Mouse (Mus musculus) kidney, postnatal 0 days (tissue): ENCODE measurements around the gene Eif6. TPM values are rescaled to one million over a fixed set of nuclear protein-coding genes. Genes with fewer than 3 reads are reported as not detected.

ENCODE experiments used
- ATAC-seq: fragments of 200-750 bp; cut with Nextera tagmentation; replicated peaks from 2 replicates; pipeline ENCODE4 v1.8.0; 2017; ENCODE audit warnings: low read depth, moderate number of reproducible peaks, moderate TSS enrichment, moderate library complexity; ENCODE audit not compliant: low FRiP score
- DNase-seq: peaks from one replicate; pipeline ENCODE4 v3.0.0-alpha.2; 2016; ENCODE audit warnings: low spot score
- H3K27ac ChIP-seq: fragments of 300-500 bp; sonication (generic); 2 replicates; pipeline ENCODE4 v1.5.1; 2014; ENCODE audit warnings: mild to moderate bottlenecking
- H3K27me3 ChIP-seq: fragments of 300-500 bp; sonication (generic); 2 replicates; pipeline ENCODE4 v1.6.1; 2014; ENCODE audit warnings: low read length, mixed read lengths; ENCODE audit not compliant: insufficient read depth
- H3K36me3 ChIP-seq: fragments of 300-500 bp; sonication (generic); 2 replicates; pipeline ENCODE4 v1.6.1; 2014; ENCODE audit warnings: low read length, mixed read lengths; ENCODE audit not compliant: insufficient read depth
- H3K4me1 ChIP-seq: fragments of 300-500 bp; sonication (generic); replicated peaks from 2 replicates; pipeline ENCODE4 v1.6.1; 2014; ENCODE audit warnings: antibody characterized with exemption, low read length, mixed read lengths; ENCODE audit not compliant: insufficient read depth
- H3K4me2 ChIP-seq: fragments of 300-500 bp; sonication (generic); 2 replicates; pipeline ENCODE4 v1.6.1; 2014; ENCODE audit warnings: mild to moderate bottlenecking, low read length, moderate library complexity, mixed read lengths
- H3K4me3 ChIP-seq: fragments of 300-500 bp; sonication (generic); replicated peaks from 2 replicates; pipeline ENCODE4 v1.5.1; 2014; ENCODE audit warnings: low read depth, low read length
- H3K9ac ChIP-seq: fragments of 300-500 bp; sonication (generic); 2 replicates; pipeline ENCODE4 v1.6.1; 2014; ENCODE audit warnings: low read depth, low read length
- H3K9me3 ChIP-seq: fragments of 300-500 bp; sonication (generic); replicated peaks from 2 replicates; pipeline ENCODE4 v1.6.1; 2016; ENCODE audit warnings: low read length, inconsistent platforms, mixed read lengths
- CTCF ChIP-seq: IDR thresholded peaks from 2 replicates; pipeline ENCODE4 v1.5.1; 2016; ENCODE audit warnings: antibody characterized with exemption, low read depth, mild to moderate bottlenecking, moderate library complexity
- WGBS: fragments of 180-500 bp; shearing (Covaris S2); extraction: QIAGEN DNeasy Blood & Tissue Kit; methylation state at CpG from one replicate; pipeline ENCODE4 v1.1.7; 2014; 5-methylcytosine and 5-hydroxymethylcytosine counted together
- polyA plus RNA-seq: library from polyadenylated mRNA; unstranded; fragments of >200 nt; fragmentation: Nextera tagmentation; extraction: Ambion mirVana; gene quantifications from 2 replicates; pipeline ENCODE4 v1.2.1, GENCODE M21; 2015

Gene Eif6
- polyA plus RNA-seq, 1 experiment from 2014 or later = 207 TPM

DNA sequence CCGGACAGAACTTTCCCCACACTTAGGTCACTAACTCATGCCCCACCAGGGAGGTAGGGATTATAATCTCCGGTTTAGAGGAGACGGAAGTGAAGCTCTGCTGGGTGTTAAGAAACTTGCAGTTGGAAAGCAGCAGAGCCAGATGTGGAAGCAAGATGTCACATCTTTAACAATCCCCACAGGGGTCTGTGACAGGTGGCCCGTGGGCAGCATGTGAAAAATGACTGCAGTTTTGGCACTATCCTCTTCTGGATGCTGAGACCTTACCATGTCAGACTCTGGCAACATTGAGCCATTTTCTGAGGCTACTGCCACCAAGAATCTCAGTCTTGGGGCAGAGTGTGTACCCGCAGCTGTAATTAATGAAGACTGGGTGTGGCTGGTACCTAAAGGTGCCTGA lies 22.7 kb downstream of the Eif6 start:
- H3K27me3 ChIP-seq = no peaks in the 10 kb centered on the region
- H3K4me2 ChIP-seq = no peak overlapping the region
- no peaks in the 10 kb centered on the region for H3K36me3 ChIP-seq
- H3K27ac ChIP-seq = no peak overlapping the region
- no peak for TF ChIP-seq CTCF
- no peaks in the 10 kb centered on the region for H3K4me1 ChIP-seq
- H3K9me3 ChIP-seq = no peaks in the 10 kb centered on the region
- 70% methylated on average over 5 of the region's 5 CpGs for WGBS
- DNase-seq (no peak), ATAC-seq (no peak)
- no peak overlapping the region for H3K4me3 ChIP-seq
- no peak overlapping the region for H3K9ac ChIP-seq

GRCm38 (mm10) chr2:155802761-155803160 lies 24.0 kb downstream of the Eif6 start:
- Histone ChIP-seq H3K36me3 (no peaks in the 10 kb centered on the region), H3K27ac (no peak overlapping the region), H3K9me3 (no peaks in the 10 kb centered on the region), H3K4me1 (no peaks in the 10 kb centered on the region), H3K9ac (no peak overlapping the region), H3K4me3 (no peak overlapping the region), H3K4me2 (no peak overlapping the region), H3K27me3 (no peaks in the 10 kb centered on the region)
- no peak for DNase-seq
- peak; percentile 44 for TF ChIP-seq CTCF
- no peak for ATAC-seq
- WGBS = 58% methylated on average over 3 of the region's 3 CpGs

- Histone ChIP-seq H3K27ac (no peak overlapping the region), H3K4me2 (no peak overlapping the region), H3K4me1 (no peaks in the 10 kb centered on the region), H3K36me3 (no peaks in the 10 kb centered on the region), H3K4me3 (no peak overlapping the region), H3K9me3 (no peaks in the 10 kb centered on the region), H3K9ac (no peak overlapping the region), H3K27me3 (no peaks in the 10 kb centered on the region)
- TF ChIP-seq CTCF = no peak
- DNase-seq (no peak), ATAC-seq (no peak)
- 70% methylated on average over 3 of the region's 3 CpGs for WGBS
Measured at GRCm38 (mm10) chr2:155798613-155799012, 28.1 kb downstream of the Eif6 start.

- Histone ChIP-seq H3K9ac (no peak overlapping the region), H3K27me3 (no peaks in the 10 kb centered on the region), H3K9me3 (no peaks in the 10 kb centered on the region), H3K36me3 (no peaks in the 10 kb centered on the region), H3K4me2 (no peak overlapping the region), H3K27ac (no peak overlapping the region), H3K4me1 (no peaks in the 10 kb centered on the region), H3K4me3 (no peak overlapping the region)
- no peak for TF ChIP-seq CTCF
- 79% methylated on average over 12 of the region's 12 CpGs for WGBS
- DNase-seq = no peak
- ATAC-seq = no peak
Measured at GRCm38 (mm10) chr2:155794674-155795445, 31.9 kb downstream of the Eif6 start.

DNA sequence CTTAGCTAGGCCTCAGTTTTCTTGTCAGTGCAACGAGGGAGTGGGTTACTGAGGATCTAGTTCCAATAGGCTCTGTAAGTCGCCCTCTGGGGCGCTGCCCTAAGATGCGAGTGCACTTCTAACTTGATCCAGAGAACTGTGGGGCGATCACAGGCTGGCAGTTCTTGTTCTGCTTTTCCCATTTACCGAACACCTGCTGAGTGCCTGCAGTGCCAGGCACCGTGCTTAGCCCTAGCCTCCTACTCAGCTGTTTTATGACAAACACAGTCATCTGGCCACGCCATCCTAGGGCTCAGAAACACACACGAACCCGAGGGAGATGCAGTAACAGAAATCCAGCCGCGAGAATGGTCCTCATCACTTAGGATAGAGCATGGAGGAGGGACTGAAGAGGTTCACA lies 33.8 kb downstream of the Eif6 start:
- H3K36me3 ChIP-seq = no peaks in the 10 kb centered on the region
- no peaks in the 10 kb centered on the region for H3K27me3 ChIP-seq
- H3K9ac ChIP-seq = no peak overlapping the region
- H3K4me3 ChIP-seq = no peak overlapping the region
- H3K9me3 ChIP-seq = no peaks in the 10 kb centered on the region
- no peak overlapping the region for H3K4me2 ChIP-seq
- DNase-seq (no peak), ATAC-seq (no peak)
- no peaks in the 10 kb centered on the region for H3K4me1 ChIP-seq
- H3K27ac ChIP-seq = no peak overlapping the region
- WGBS = 28% methylated on average over 12 of the region's 12 CpGs
- no peak for TF ChIP-seq CTCF

DNA sequence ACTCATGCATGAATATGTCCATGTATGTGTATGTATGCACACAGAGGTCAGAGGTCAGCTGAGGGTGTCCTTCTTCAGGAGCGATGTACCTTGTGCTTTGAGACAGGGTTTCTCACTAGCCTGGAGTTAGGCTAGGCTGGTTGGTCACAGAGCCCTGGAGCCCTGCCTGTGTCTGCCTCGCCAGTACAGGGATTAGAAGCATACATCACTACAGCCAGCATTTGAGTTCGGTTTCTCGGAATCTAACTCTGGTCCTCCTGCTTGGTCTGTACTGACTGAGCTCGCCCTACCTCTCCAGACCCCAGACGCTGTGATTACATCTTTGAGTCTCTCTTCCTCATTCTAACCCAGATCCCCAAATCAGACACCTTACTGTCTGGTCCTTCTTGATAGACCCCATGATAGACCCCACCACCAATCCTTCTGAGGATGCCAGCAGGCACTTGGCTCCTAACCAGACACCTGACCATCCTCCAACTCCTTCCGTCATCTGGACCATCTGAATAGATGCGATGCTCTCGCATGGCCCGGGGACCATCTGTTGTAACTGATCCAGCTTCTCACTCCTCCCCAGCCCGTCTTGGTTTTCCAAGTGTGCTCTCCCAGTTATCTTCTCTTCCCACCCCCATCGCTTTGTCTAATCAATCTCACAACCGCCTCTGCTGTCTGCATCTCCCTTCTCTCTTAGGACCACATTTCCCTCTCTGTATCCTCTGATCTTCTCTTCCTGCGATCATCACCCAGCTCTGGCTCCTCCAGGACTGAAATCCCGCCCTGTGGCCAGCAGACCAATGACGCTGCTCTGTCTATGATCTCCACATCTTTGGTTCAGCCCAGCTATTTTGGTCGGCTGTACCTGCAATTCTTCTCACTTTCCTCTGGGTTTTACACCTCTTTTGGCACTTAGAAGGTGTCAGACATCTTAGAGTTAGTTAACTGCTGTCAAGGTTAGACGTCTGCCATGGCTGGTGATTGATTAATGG lies 38.5 kb downstream of the Eif6 start:
- no peaks in the 10 kb centered on the region for H3K27me3 ChIP-seq
- no peaks in the 10 kb centered on the region for H3K36me3 ChIP-seq
- no peaks in the 10 kb centered on the region for H3K4me1 ChIP-seq
- WGBS = 49% methylated on average over 18 of the region's 18 CpGs
- DNase-seq (no peak), ATAC-seq (no peak)
- H3K4me2 ChIP-seq = no peak overlapping the region
- no peak overlapping the region for H3K9ac ChIP-seq
- H3K27ac ChIP-seq = no peak overlapping the region
- H3K9me3 ChIP-seq = no peaks in the 10 kb centered on the region
- no peak overlapping the region for H3K4me3 ChIP-seq
- no peak for TF ChIP-seq CTCF
